Mouse (Mus musculus) liver, embryonic 14.5 days (tissue): ENCODE measurements around the gene Atp1a4. TPM values are rescaled to one million over a fixed set of nuclear protein-coding genes. Genes with fewer than 3 reads are reported as not detected.

Experiments
- ATAC-seq: fragments of 200-750 bp; cut with Nextera tagmentation; 2 replicates; pipeline ENCODE4 v1.8.0; 2017; ENCODE audit warnings: moderate number of reproducible peaks, mild to moderate bottlenecking, moderate library complexity; ENCODE audit not compliant: insufficient read depth
- DNase-seq, 3 experiments: peaks; one replicate each; pipeline ENCODE4 v3.0.0-alpha.2; 2012 to 2013; ENCODE audit warnings: low read depth in 3 of 3, low spot score in 3 of 3
- H3K27ac ChIP-seq: fragments of 300-500 bp; sonication (generic); 2 replicates; pipeline ENCODE4 v1.5.1; 2014; ENCODE audit warnings: moderate library complexity, mild to moderate bottlenecking, control low read depth, inconsistent platforms
- H3K27me3 ChIP-seq: fragments of 300-500 bp; sonication (generic); 2 replicates; pipeline ENCODE4 v1.6.1; 2014; ENCODE audit warnings: mild to moderate bottlenecking, low read length, moderate library complexity; ENCODE audit not compliant: control insufficient read depth, insufficient read depth
- H3K36me3 ChIP-seq: fragments of 300-500 bp; sonication (generic); replicated peaks from 2 replicates; pipeline ENCODE4 v1.6.1; 2014; ENCODE audit warnings: low read depth; ENCODE audit not compliant: control insufficient read depth, insufficient read depth
- H3K4me1 ChIP-seq, 2 experiments: fragments of 200-500 bp in 1 of 2; fragments of 300-500 bp in 1 of 2; sonication (generic) in 1 of 2; replicated peaks; 2 replicates each; pipeline ENCODE4 v1.6.1; 2012 to 2014; ENCODE audit warnings: antibody characterized with exemption in 1 of 2, inconsistent platforms in 1 of 2, low read length in 1 of 2; ENCODE audit not compliant: control insufficient read depth in 2 of 2, insufficient read depth in 2 of 2
- H3K4me2 ChIP-seq: fragments of 300-500 bp; sonication (generic); 2 replicates; pipeline ENCODE4 v1.6.1; 2014; ENCODE audit warnings: low read depth, mild to moderate bottlenecking, control low read depth, moderate library complexity
- H3K4me3 ChIP-seq, 2 experiments: fragments of 200-500 bp in 1 of 2; fragments of 300-500 bp in 1 of 2; sonication (generic) in 1 of 2; 2 replicates each; pipeline ENCODE4 v1.5.1; 2012 to 2014; ENCODE audit warnings: low read depth in 2 of 2, low read length in 2 of 2, mild to moderate bottlenecking in 2 of 2, control low read depth in 1 of 2, inconsistent platforms in 1 of 2, moderate library complexity in 1 of 2; ENCODE audit not compliant: insufficient read depth in 1 of 2
- H3K9ac ChIP-seq: fragments of 300-500 bp; sonication (generic); replicated peaks from 2 replicates; pipeline ENCODE4 v1.6.1; 2014; ENCODE audit warnings: mild to moderate bottlenecking, control low read depth, moderate library complexity
- H3K9me3 ChIP-seq: fragments of 300-500 bp; sonication (generic); 2 replicates; pipeline ENCODE4 v1.6.1; 2016; ENCODE audit warnings: low read length, mixed read lengths; ENCODE audit not compliant: control insufficient read depth
- CTCF ChIP-seq: IDR thresholded peaks from 2 replicates; pipeline ENCODE4 v1.5.1; 2016; ENCODE audit warnings: antibody characterized with exemption, low read depth, control low read depth
- EP300 ChIP-seq: IDR thresholded peaks from 2 replicates; pipeline ENCODE4 v1.6.1; 2016; ENCODE audit warnings: antibody characterized with exemption, low read depth
- WGBS: fragments of 180-500 bp; shearing (Covaris S2); extraction: QIAGEN DNeasy Blood & Tissue Kit; methylation state at CpG from one replicate; pipeline ENCODE4 v1.1.7; 2014; ENCODE audit not compliant: insufficient replicate concordance; 5-methylcytosine and 5-hydroxymethylcytosine counted together
- polyA plus RNA-seq, 2 experiments: library from polyadenylated mRNA; depleted of rRNA in 1 of 2; stranded (reverse) in 1 of 2; unstranded in 1 of 2; fragments of >200 nt; fragmentation: Nextera tagmentation in 1 of 2; extraction: Ambion mirVana in 1 of 2; gene quantifications; 2 replicates each; pipeline versions ENCODE4 v1.2.1 to v1.2.3; 2012 to 2014

Gene Atp1a4
- polyA plus RNA-seq, 2 experiments, result 0.01 TPM; not detected in 1

- Histone ChIP-seq H3K4me3 (no peak overlapping the region), H3K9ac (no peak overlapping the region), H3K27ac (no peak overlapping the region), H3K36me3 (peaks cover 49% of the 10 kb centered on the region), H3K27me3 (no peaks in the 10 kb centered on the region), H3K4me1 (peaks cover 0 to 4% of the 10 kb centered on the region in 2 experiments; a peak in 2 of 4 replicates), H3K4me2 (no peak overlapping the region), H3K9me3 (no peaks in the 10 kb centered on the region)
- WGBS, result 85% methylated on average over 4 of the region's 4 CpGs
- ATAC-seq (no peak), DNase-seq (no peak)
- TF ChIP-seq CTCF (no peak), EP300 (no peak)
Measured at GRCm38 (mm10) chr1:172198996-172199395, 59.2 kb downstream of the Atp1a4 start.

GRCm38 (mm10) chr1:172198316-172198715, 59.9 kb downstream of the Atp1a4 start:
- no peak overlapping the region for H3K4me2 ChIP-seq
- H3K36me3 ChIP-seq, result peaks cover 55% of the 10 kb centered on the region
- H3K9me3 ChIP-seq, result no peaks in the 10 kb centered on the region
- no peak overlapping the region for H3K4me3 ChIP-seq
- H3K27ac ChIP-seq, result no peak overlapping the region
- DNase-seq, result no peak
- WGBS, result 89% methylated on average over 8 of the region's 8 CpGs
- H3K4me1 ChIP-seq, result peaks cover 0 to 4% of the 10 kb centered on the region in 2 experiments; a peak in 2 of 4 replicates
- no peaks in the 10 kb centered on the region for H3K27me3 ChIP-seq
- ATAC-seq, result no peak
- no peak overlapping the region for H3K9ac ChIP-seq
- TF ChIP-seq EP300 (no peak), CTCF (no peak)

- no peak overlapping the region for H3K4me3 ChIP-seq
- peaks cover 0 to 4% of the 10 kb centered on the region in 2 experiments; a peak in 2 of 4 replicates for H3K4me1 ChIP-seq
- H3K9me3 ChIP-seq, result no peaks in the 10 kb centered on the region
- ATAC-seq (no peak), DNase-seq (no peak)
- 87% methylated on average over 5 of the region's 5 CpGs for WGBS
- H3K4me2 ChIP-seq, result no peak overlapping the region
- H3K9ac ChIP-seq, result no peak overlapping the region
- H3K27ac ChIP-seq, result no peak overlapping the region
- H3K27me3 ChIP-seq, result no peaks in the 10 kb centered on the region
- TF ChIP-seq EP300 (no peak), CTCF (no peak)
- H3K36me3 ChIP-seq, result peaks cover 55% of the 10 kb centered on the region
Measured at GRCm38 (mm10) chr1:172197851-172198250, 60.4 kb downstream of the Atp1a4 start.

GRCm38 (mm10) chr1:172197146-172197545, 61.1 kb downstream of the Atp1a4 start:
- H3K36me3 ChIP-seq, result peaks cover 62% of the 10 kb centered on the region
- no peak overlapping the region for H3K4me2 ChIP-seq
- peaks cover 0 to 3% of the 10 kb centered on the region in 2 experiments; a peak in 2 of 4 replicates for H3K4me1 ChIP-seq
- no peak for ATAC-seq
- H3K27ac ChIP-seq, result no peak overlapping the region
- no peaks in the 10 kb centered on the region for H3K27me3 ChIP-seq
- TF ChIP-seq CTCF (no peak), EP300 (no peak)
- no peaks in the 10 kb centered on the region for H3K9me3 ChIP-seq
- DNase-seq, result no peak
- WGBS, result 76% methylated on average over 3 of the region's 3 CpGs
- H3K4me3 ChIP-seq, result no peak overlapping the region
- no peak overlapping the region for H3K9ac ChIP-seq

- DNase-seq (no peak), ATAC-seq (no peak)
- Histone ChIP-seq H3K9ac (no peak overlapping the region), H3K27ac (no peak overlapping the region), H3K4me1 (no peaks in the 10 kb centered on the region), H3K27me3 (no peaks in the 10 kb centered on the region), H3K36me3 (peaks cover 81% of the 10 kb centered on the region), H3K4me3 (no peak overlapping the region), H3K9me3 (no peaks in the 10 kb centered on the region), H3K4me2 (no peak overlapping the region)
- TF ChIP-seq EP300, result no peak
- TF ChIP-seq CTCF, result no peak
- 85% methylated on average over 8 of the region's 8 CpGs for WGBS
Measured at GRCm38 (mm10) chr1:172194435-172194834, 63.8 kb downstream of the Atp1a4 start.
